Mouse (Mus musculus): Measurements from ENCODE around the gene Gdf3. TPM values are rescaled to one million over a fixed set of nuclear protein-coding genes. Genes with fewer than 3 reads are reported as not detected.
"Not testable (repeated sequence)": the region's sequence is repeated elsewhere in the genome, so short reads cannot be mapped to it uniquely, and the experiment has no call there.

Gene Gdf3
- polyA plus RNA-seq, 1 experiment from 2014 or later, result not detected

DNA sequence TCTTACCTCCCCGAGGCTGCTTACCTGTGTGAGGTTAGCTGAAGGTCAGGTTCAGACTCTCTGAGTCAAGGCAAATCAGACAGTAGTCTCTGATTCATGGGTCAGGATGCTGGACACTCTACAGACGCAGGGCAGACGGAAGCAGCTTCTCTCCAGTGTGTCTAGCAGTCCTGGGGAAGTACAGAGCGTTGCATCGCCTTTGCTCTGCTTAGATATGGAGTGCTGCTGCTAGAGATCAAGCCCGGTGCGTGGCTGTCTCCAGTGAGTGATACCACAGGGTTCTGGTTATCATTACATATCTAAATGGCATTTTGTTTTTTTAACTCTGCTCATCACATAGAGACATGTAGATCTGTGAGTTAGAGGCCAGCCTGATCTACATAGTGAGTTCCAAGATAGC is 13.3 kb downstream of the Gdf3 start:
- Histone ChIP-seq H3K9ac (replicated peaks) (no peak overlapping the region), H3K4me2 (no peak overlapping the region), H3K36me3 (no peaks in the 10 kb centered on the region), H3K27ac (no peak overlapping the region), H3K9me3 (no peaks in the 10 kb centered on the region), H3K27me3 (no peaks in the 10 kb centered on the region), H3K4me3 (replicated peaks) (no peak overlapping the region), H3K4me1 (replicated peaks) (no peaks in the 10 kb centered on the region)
- no peak for ATAC-seq (ENCODE audit: insufficient number of reproducible peaks, insufficient read depth, low FRiP score, low TSS enrichment, low read depth)
- whole genome bisulfite sequencing, result 82% methylated on average over 7 of the region's 7 CpGs

DNA sequence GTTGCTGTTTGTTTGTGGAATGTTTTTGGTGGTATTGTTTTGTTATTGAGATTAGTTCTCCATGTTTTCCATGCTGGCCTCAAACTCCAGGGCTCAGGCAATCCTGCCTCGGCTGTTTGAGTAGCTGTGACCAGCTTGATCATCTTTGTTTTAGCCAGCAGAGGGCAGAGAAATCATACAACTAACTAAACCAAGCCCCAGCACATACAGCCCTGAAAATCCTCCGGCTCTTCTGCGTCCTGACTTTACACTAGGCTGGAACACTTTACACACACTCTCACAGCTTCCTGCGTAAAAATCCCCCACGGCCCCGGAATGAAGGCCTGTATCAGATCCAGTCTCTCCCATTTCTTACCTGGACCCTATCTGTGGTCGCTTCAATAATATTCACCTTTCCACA is 14.2 kb downstream of the Gdf3 start:
- H3K4me2 ChIP-seq, result no peak overlapping the region
- H3K27me3 ChIP-seq, result no peaks in the 10 kb centered on the region
- 0 out of 2 replicates have a peak, but pooled peaks have one; percentile 31 for ATAC-seq (ENCODE audit: insufficient number of reproducible peaks, insufficient read depth, low FRiP score, low TSS enrichment, low read depth)
- H3K9me3 ChIP-seq, result no peaks in the 10 kb centered on the region
- H3K36me3 ChIP-seq, result no peaks in the 10 kb centered on the region
- H3K27ac ChIP-seq, result no peak overlapping the region
- H3K4me3 ChIP-seq (replicated peaks), result no peak overlapping the region
- no peaks in the 10 kb centered on the region for H3K4me1 ChIP-seq (replicated peaks)
- 23% methylated on average over 7 of the region's 7 CpGs for WGBS
- H3K9ac ChIP-seq (replicated peaks), result no peak overlapping the region

DNA sequence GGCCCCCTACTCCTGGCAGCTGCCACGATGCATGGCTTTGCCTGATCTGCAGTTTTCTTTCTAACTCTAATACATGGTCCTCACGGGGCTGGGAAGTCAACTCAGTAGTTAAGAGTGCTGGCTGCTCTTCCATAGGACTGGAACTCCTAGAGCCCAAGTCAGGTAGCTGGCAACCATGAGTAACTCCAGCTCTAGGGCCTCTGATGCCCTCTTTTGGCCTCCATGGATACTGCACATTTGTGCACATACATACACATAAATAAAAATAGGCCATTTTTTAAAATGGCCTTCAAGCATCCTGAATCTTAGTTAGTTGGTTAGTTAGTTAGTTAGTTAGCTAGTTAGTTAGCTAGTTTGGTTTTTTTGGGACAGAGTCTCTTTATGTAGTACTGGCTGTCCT is 17.0 kb downstream of the Gdf3 start:
- Histone ChIP-seq H3K4me1 (replicated peaks) (no peaks in the 10 kb centered on the region), H3K9ac (replicated peaks) (no peak overlapping the region), H3K4me2 (no peak overlapping the region), H3K27me3 (no peaks in the 10 kb centered on the region), H3K4me3 (replicated peaks) (no peak overlapping the region), H3K36me3 (no peaks in the 10 kb centered on the region), H3K27ac (no peak overlapping the region), H3K9me3 (no peaks in the 10 kb centered on the region)
- ATAC-seq (ENCODE audit: insufficient number of reproducible peaks, insufficient read depth, low FRiP score, low TSS enrichment, low read depth), result no peak
- WGBS, result 94% methylated on average over 2 of the region's 2 CpGs

DNA sequence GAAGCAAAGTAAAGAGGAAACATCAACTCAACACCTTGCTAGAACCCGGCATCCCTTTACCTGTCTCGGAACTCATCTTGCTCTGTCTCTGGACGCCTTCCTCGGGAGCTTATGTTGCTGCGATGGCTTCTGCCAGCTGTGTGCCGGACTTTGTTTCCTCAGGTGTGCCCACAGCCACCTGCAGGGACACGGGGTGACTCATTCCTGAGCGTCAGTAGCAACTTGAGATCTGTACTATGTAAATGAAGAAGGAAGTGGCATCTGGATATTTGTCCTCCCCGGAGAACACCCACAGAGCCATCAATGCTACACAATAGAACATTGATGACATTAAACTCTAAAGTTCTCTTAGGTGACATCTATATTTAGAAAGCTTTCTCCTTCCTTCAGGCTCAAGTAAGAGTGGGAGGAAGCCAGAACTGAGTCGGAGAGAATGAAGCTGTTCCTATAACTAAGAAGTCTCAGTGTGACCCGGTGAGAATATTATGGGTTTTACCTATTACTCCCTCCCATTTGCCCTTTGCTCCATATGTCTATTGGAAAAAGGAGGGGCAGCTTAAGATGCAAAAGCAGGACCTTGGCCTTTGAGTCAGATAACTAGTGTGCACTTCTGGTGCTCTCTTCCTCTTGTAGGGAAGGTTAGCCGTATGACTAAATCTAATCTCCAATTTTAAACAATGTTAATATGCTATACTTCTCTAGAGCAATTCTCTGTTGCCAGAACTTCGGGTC is 18.7 kb downstream of the Gdf3 start:
- H3K4me2 ChIP-seq, result no peak overlapping the region
- no peaks in the 10 kb centered on the region for H3K27me3 ChIP-seq
- H3K4me1 ChIP-seq (replicated peaks), result no peaks in the 10 kb centered on the region
- H3K9ac ChIP-seq (replicated peaks), result no peak overlapping the region
- no peak overlapping the region for H3K27ac ChIP-seq
- no peaks in the 10 kb centered on the region for H3K36me3 ChIP-seq
- H3K9me3 ChIP-seq, result no peaks in the 10 kb centered on the region
- 84% methylated on average over 13 of the region's 13 CpGs for WGBS
- no peak overlapping the region for H3K4me3 ChIP-seq (replicated peaks)
- ATAC-seq (ENCODE audit: insufficient number of reproducible peaks, insufficient read depth, low FRiP score, low TSS enrichment, low read depth), result no peak

DNA sequence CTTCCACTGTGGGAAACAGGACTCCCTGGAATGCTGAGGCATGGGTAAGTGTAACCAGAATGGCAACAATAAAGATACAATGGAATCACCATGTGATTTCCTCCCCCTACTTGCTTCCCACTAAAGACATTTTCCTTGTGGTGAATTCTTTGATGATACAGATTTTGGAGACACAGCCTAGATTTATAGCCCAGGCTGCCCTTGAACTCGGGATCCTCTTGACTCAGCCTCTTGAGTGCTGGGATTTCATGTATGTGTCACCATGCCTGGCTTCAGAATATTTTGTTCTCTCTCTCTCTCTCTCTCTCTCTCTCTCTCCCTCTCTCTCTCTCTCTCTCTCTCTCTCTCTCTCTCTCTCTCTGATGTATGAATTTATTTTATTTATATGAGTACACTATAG is 30.8 kb downstream of the Gdf3 start:
- Histone ChIP-seq H3K4me2 (no peak overlapping the region), H3K36me3 (no peaks in the 10 kb centered on the region), H3K4me3 (replicated peaks) (no peak overlapping the region), H3K27ac (no peak overlapping the region), H3K9me3 (no peaks in the 10 kb centered on the region), H3K4me1 (replicated peaks) (no peaks in the 10 kb centered on the region), H3K9ac (replicated peaks) (no peak overlapping the region), H3K27me3 (no peaks in the 10 kb centered on the region)
- 83% methylated on average over 1 of the region's 1 CpGs for WGBS
- ATAC-seq (ENCODE audit: insufficient number of reproducible peaks, insufficient read depth, low FRiP score, low TSS enrichment, low read depth), result no peak

DNA sequence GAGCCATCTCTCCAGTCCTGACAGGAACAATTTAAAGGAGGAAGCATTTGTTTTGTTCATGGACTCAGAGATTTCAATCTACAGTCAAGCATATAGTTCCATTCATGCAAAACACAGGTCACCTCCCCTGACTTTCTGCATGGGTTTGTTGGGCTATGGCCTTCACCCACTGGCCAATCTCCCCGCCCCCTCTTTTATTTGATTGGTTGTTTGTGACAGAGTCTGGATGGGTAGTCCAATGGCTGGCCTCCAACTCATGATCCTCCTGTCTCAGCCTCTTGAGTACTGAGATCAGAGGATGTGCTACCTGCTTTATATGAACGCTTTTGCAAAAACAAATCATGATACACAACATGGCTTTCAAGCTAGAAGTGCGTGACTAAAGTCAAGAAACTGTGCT is 32.9 kb downstream of the Gdf3 start:
- H3K4me2 ChIP-seq, result no peak overlapping the region
- no peak for ATAC-seq (ENCODE audit: insufficient number of reproducible peaks, insufficient read depth, low FRiP score, low TSS enrichment, low read depth)
- H3K4me3 ChIP-seq (replicated peaks), result no peak overlapping the region
- no peak overlapping the region for H3K9ac ChIP-seq (replicated peaks)
- no peaks in the 10 kb centered on the region for H3K36me3 ChIP-seq
- H3K27ac ChIP-seq, result no peak overlapping the region
- H3K4me1 ChIP-seq (replicated peaks), result no peaks in the 10 kb centered on the region
- no peaks in the 10 kb centered on the region for H3K27me3 ChIP-seq
- 87% methylated on average over 3 of the region's 3 CpGs for WGBS
- H3K9me3 ChIP-seq, result no peaks in the 10 kb centered on the region

DNA sequence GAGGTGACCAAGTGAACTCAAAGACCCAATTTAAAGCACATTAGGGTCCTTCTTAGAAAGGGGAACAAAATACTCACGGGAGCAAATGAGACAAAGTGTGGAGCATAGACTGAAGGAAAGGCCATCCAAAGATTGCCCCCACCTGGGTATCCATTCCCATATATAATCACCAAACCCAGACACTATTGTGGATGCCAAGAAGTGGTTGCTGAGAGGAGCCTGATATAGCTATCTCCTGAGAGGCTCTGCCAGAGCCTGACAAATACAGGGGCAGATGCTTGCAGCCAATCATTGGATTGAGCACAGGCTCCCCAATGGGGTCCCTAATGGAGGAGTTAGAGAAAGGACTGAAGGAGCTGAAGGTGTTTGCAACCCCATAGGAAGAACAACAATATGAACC is 34.9 kb downstream of the Gdf3 start:
- H3K9me3 ChIP-seq; H3K4me3 ChIP-seq (replicated peaks); ATAC-seq (ENCODE audit: insufficient number of reproducible peaks, insufficient read depth, low FRiP score, low TSS enrichment, low read depth); H3K4me2 ChIP-seq; H3K9ac ChIP-seq (replicated peaks); H3K27ac ChIP-seq; H3K4me1 ChIP-seq (replicated peaks); H3K36me3 ChIP-seq; H3K27me3 ChIP-seq: not testable (repeated sequence)
- 97% methylated on average over 1 of the region's 1 CpGs for WGBS

DNA sequence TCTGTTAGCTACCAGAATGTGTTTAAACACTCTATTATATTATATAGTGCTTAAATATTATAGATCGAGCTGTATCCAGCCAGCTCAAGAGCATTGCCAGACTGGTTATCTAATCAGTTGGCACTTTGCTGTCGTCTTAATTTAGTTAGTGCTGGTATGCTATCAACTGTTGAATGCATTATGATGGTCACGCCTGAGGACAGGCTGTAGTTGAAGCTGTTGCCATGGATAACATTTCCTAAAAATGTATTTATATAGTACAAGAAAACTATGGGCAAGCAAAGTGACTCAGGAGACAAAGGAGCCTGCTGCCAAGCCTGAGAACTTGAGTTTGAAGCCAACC is 38.3 kb downstream of the Gdf3 start:
- no peak overlapping the region for H3K4me2 ChIP-seq
- no peaks in the 10 kb centered on the region; the same call in 1 of the 2 replicates for H3K27me3 ChIP-seq
- no peaks in the 10 kb centered on the region for H3K9me3 ChIP-seq
- H3K4me3 ChIP-seq (replicated peaks), result no peak overlapping the region
- 89% methylated on average over 3 of the region's 3 CpGs for WGBS
- no peaks in the 10 kb centered on the region for H3K4me1 ChIP-seq (replicated peaks)
- no peak overlapping the region for H3K27ac ChIP-seq
- ATAC-seq (ENCODE audit: insufficient number of reproducible peaks, insufficient read depth, low FRiP score, low TSS enrichment, low read depth), result no peak
- H3K36me3 ChIP-seq, result no peaks in the 10 kb centered on the region
- no peak overlapping the region for H3K9ac ChIP-seq (replicated peaks)

DNA sequence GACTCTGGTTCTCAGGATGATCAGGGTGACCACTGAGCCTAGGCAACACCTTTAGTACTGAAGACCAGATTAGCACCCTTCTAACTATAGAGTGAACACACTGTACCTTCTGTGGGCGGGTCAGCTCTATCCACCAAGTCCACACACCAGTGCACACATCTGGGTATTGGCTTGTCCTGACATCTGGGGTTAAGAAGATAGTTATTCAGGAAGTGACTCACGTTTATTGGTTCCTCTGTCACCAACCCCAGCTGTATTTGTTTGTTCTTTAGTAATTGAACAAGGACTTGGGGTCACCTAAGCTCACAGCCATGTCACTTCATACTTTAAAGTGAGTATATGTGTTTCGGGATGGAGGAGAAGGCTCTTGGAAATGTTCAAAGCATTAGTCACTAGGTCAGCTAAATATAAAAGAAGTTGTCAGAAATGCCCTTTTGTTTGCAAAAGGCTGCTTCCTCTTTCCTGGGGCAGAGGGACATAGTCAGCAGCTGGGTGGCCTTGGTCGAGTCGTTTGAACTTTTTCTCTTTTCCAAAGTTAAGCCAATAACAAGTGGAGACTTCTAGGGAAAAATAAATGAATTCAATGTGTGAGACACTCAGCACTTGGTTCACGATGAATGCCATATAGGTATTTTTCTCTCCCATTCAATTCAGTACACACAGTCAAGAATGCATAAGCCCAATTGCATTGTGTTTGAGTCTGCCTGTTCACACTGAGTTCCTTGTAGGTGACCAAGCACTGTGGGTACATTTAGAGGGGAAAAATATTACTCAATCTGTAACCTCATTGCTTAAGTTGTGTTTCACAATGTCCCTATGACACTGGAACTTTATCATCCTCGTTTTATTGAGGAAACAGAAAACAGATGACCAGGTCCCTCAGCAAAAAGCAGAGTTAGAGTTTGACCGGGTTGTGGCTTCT is 38.9 kb downstream of the Gdf3 start:
- 53% methylated on average over 8 of the region's 8 CpGs for WGBS

DNA sequence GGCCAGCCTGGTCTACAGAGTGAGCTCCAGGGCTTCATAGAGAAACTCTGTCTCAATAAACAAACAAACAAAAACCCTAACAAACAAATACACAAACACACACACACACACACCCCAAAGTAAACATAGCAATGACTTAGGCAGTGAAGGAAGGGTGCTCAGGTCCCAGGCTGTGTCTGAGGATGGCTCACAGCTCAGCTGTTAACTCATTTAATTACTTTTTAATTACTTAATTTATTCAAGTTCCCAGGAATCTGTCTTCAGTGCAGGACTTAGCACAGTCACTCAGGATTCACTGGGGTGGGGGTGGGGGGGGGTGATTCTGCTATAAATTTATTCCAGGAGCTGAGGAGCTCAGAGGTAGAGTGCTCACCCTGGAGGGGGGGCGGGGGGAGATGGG is 40.1 kb downstream of the Gdf3 start:
- Histone ChIP-seq H3K4me2 (no peak overlapping the region), H3K4me1 (replicated peaks) (no peaks in the 10 kb centered on the region), H3K27me3 (no peaks in the 10 kb centered on the region; the same call in 1 of the 2 replicates), H3K9me3 (no peaks in the 10 kb centered on the region), H3K36me3 (no peaks in the 10 kb centered on the region), H3K4me3 (replicated peaks) (no peak overlapping the region), H3K9ac (replicated peaks) (no peak overlapping the region), H3K27ac (no peak overlapping the region)
- ATAC-seq (ENCODE audit: insufficient number of reproducible peaks, insufficient read depth, low FRiP score, low TSS enrichment, low read depth), result no peak
- 78% methylated on average over 1 of the region's 1 CpGs for WGBS

More for the DNA sequence above, 38.9 kb downstream of the Gdf3 start:
- H3K4me2 ChIP-seq, result no peak overlapping the region
- no peak overlapping the region for H3K4me3 ChIP-seq (replicated peaks)
- no peaks in the 10 kb centered on the region for H3K36me3 ChIP-seq
- H3K27me3 ChIP-seq, result no peaks in the 10 kb centered on the region; the same call in 1 of the 2 replicates
- H3K4me1 ChIP-seq (replicated peaks), result no peaks in the 10 kb centered on the region
- ATAC-seq (ENCODE audit: insufficient number of reproducible peaks, insufficient read depth, low FRiP score, low TSS enrichment, low read depth), result no peak
- H3K9ac ChIP-seq (replicated peaks), result no peak overlapping the region
- H3K27ac ChIP-seq, result no peak overlapping the region
- H3K9me3 ChIP-seq, result no peaks in the 10 kb centered on the region

DNA sequence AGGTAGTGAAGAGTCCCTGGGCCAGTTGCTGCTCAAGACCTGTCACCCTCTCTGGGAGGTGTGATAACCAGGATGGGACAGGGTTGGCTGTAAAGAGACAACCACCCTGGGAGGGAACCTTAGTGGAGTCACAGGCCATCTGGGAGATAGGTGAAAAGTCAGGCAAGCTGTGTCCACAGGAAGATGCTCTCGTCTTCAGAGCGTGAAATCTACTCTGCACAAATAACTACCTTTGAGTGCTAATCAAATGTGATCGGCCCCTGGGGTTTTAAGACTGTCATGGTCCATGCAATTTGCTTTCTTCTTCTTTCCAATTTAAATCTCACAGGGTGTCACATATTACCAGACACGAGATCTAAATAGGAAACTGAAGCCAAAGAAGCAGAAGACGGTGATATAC is 40.8 kb downstream of the Gdf3 start:
- Histone ChIP-seq H3K27ac (no peak overlapping the region), H3K27me3 (no peaks in the 10 kb centered on the region; the same call in 1 of the 2 replicates), H3K4me1 (replicated peaks) (no peaks in the 10 kb centered on the region), H3K36me3 (no peaks in the 10 kb centered on the region), H3K9ac (replicated peaks) (no peak overlapping the region), H3K9me3 (no peaks in the 10 kb centered on the region), H3K4me3 (replicated peaks) (no peak overlapping the region), H3K4me2 (no peak overlapping the region)
- WGBS, result 68% methylated on average over 5 of the region's 5 CpGs
- no peak for ATAC-seq (ENCODE audit: insufficient number of reproducible peaks, insufficient read depth, low FRiP score, low TSS enrichment, low read depth)

All from limb, embryonic 12.5 days (tissue).